Mouse (Mus musculus) thymus, postnatal 10 days (tissue): ENCODE measurements around the gene Ralgapb.

Experiments used
- DNase-seq, 2 experiments: peaks; one replicate each; pipeline ENCODE4 v3.0.0; 2021; ENCODE audit warnings: low spot score in 2 of 2

The Ralgapb gene

GRCm38 (mm10) chr2:158518583-158518982, 108.9 kb downstream of the Ralgapb start:
- no peak for DNase-seq

GRCm38 (mm10) chr2:158519071-158519470, 109.4 kb downstream of the Ralgapb start:
- no peak for DNase-seq

- no peak for DNase-seq
Measured at GRCm38 (mm10) chr2:158519800-158520199, 110.2 kb downstream of the Ralgapb start.

- DNase-seq = no peak
Measured at GRCm38 (mm10) chr2:158523060-158523459, 113.4 kb downstream of the Ralgapb start.

- no peak for DNase-seq
Measured at GRCm38 (mm10) chr2:158524129-158524860, 114.6 kb downstream of the Ralgapb start.

GRCm38 (mm10) chr2:158534090-158534489, 124.4 kb downstream of the Ralgapb start:
- peak in 1 of 2 experiments; percentile 46 for DNase-seq

DNA sequence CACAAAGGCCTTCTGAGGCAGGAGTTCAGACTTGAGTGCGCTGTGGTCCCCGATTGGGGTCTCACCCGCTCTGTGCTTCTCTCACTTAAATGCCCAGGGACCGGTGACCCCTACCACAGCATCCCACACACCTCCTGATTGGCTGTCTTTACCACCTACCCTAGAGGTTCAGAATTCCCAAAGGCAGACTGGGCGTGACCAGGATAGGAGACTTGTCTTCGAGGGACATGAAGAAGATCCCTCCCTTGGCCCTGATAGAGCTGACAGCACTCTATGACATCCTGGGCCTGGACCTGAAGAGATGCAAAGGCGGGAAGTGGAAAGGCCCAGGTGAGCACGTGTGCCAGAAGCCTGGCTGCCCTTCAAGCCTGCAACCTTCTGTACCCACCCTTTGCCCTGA, 124.9 kb downstream of the Ralgapb start:
- no peak for DNase-seq

DNA sequence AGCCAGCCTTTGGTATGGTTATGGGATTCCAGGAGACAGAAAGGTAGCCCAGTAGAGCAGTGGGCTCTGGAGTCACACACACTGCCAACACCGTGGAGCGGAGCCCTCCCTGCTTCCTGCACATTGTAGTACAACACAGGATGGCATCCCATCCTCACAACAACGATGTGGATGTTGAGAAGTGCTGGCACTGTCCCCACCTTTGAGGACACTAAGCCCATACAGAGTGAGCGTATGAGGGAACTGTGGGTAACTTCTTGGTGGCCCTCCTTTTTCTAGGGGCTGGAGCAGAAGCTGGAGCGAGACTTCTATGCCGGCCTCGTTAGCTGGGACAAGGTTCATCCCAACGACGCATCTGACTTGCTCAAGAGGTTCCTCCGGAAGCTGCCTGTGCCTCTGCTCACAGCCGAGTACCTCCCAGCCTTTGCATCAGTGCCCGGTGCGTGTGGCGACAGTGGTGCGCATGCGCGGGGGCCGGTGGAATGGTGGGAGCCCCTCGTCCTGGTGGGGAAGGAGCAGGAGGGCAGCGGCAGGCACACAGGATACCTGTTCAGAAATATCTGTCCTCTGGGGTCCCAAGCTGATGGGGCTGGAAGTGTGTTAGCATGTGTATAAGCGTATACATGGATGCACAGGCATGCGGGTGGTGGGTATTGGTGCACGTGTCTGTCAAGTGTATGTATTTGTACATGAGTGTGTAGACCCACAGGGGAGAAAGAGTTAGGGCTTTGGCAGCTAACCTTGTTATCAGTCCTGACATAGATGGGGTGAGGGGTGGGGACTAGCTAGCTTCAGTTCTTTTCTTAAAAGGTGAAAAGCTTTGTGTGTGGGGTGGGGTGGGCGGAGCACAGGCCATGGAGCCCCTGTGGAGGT, 130.0 kb downstream of the Ralgapb start:
- peak in 1 of 2 experiments; percentile 30 for DNase-seq

GRCm38 (mm10) chr2:158541286-158541685, 131.6 kb downstream of the Ralgapb start:
- no peak for DNase-seq

GRCm38 (mm10) chr2:158545266-158545665, 135.6 kb downstream of the Ralgapb start:
- DNase-seq = no peak

DNA sequence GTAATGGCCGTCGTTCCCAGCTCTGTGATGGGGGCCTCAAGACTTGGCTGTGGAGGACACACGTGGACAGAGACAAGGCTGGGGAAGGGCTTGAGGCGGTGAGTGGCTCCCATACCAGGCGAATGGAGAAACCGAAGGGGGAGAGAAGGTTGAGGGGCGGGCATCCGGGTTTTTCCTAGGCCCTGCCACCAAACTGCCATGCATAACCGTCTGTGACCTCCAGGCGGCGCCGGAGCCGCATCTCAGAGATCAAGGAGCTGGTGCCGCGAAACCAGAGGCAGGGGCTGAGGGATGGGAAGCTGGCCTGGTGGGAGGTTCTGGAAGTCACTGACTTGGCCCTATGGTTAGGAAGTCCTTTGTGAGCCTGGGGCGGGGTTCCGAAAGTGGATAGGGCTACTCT, 137.1 kb downstream of the Ralgapb start:
- peak; percentile 43 to 73 for DNase-seq
